Mouse (Mus musculus): Measurements from ENCODE around the gene Gstm4. TPM values are rescaled to one million over a fixed set of nuclear protein-coding genes. Genes with fewer than 3 reads are reported as not detected.

Gstm4 gene
- 4.8 and 8.3 TPM in 2 replicates for polyA plus RNA-seq (2011; ENCODE audit: insufficient read depth, insufficient read length, low replicate concordance, missing spikeins)

- Histone ChIP-seq H3K4me3 (replicated peaks; ENCODE audit: control insufficient read depth, low read depth, low read length) (peak within 1 kb of the TSS; percentile 72), H3K27ac (ENCODE audit: control insufficient read depth, insufficient read depth, low read depth, low read length, poor library complexity) (peak within 1 kb of the TSS; percentile 58), H3K4me1 (ENCODE audit: control insufficient read depth, insufficient read depth, low read length) (peaks cover 4% of the 10 kb centered on the region; the same call in 1 of the 2 replicates)
- peak; percentile 66; the same call in 1 of the 2 replicates for TF ChIP-seq POLR2A (IDR thresholded peaks at IDR 0.05; ENCODE audit: borderline replicate concordance, control insufficient read depth, low read depth, low read length)
- no peak; the same call in 1 of the 2 replicates for TF ChIP-seq CTCF (IDR thresholded peaks at IDR 0.05; ENCODE audit: control insufficient read depth, insufficient read depth, low read length)
- 5% methylated on average over 29 of the region's 29 CpGs for WGBS
These were observed at the start of gene Gstm4 for GRCm38 (mm10) chr3:108044394-108045140. Gstm4 (minus strand) TSS chr3:108044894.

- Histone ChIP-seq H3K4me3 (replicated peaks; ENCODE audit: control insufficient read depth, low read depth, low read length) (no peak overlapping the region), H3K4me1 (ENCODE audit: control insufficient read depth, insufficient read depth, low read length) (peaks cover 8% of the 10 kb centered on the region; the same call in 1 of the 2 replicates), H3K27ac (ENCODE audit: control insufficient read depth, insufficient read depth, low read depth, low read length, poor library complexity) (no peak overlapping the region)
- TF ChIP-seq POLR2A (IDR thresholded peaks at IDR 0.05; ENCODE audit: borderline replicate concordance, control insufficient read depth, low read depth, low read length) (no peak), CTCF (IDR thresholded peaks at IDR 0.05; ENCODE audit: control insufficient read depth, insufficient read depth, low read length) (no peak)
- 79% methylated on average over 1 of the region's 1 CpGs for WGBS
These were observed 49.5 kb upstream of the Gstm4 start for GRCm38 (mm10) chr3:108094146-108094545.

GRCm38 (mm10) chr3:108093306-108093705, 48.6 kb upstream of the Gstm4 start:
- no peak overlapping the region for H3K4me3 ChIP-seq (replicated peaks; ENCODE audit: control insufficient read depth, low read depth, low read length)
- peak overlapping the region; percentile 4; the same call in 1 of the 2 replicates for H3K27ac ChIP-seq (ENCODE audit: control insufficient read depth, insufficient read depth, low read depth, low read length, poor library complexity)
- TF ChIP-seq POLR2A (IDR thresholded peaks at IDR 0.05; ENCODE audit: borderline replicate concordance, control insufficient read depth, low read depth, low read length), result no peak
- TF ChIP-seq CTCF (IDR thresholded peaks at IDR 0.05; ENCODE audit: control insufficient read depth, insufficient read depth, low read length), result no peak
- 26% methylated on average over 6 of the region's 6 CpGs for WGBS
- peaks cover 8% of the 10 kb centered on the region; the same call in 1 of the 2 replicates for H3K4me1 ChIP-seq (ENCODE audit: control insufficient read depth, insufficient read depth, low read length)

GRCm38 (mm10) chr3:108092536-108093115, 47.9 kb upstream of the Gstm4 start, which contains the start of gene Gnat2:
Gnat2 (plus strand) TSS chr3:108092789.
- TF ChIP-seq CTCF (IDR thresholded peaks at IDR 0.05; ENCODE audit: control insufficient read depth, insufficient read depth, low read length) (no peak), POLR2A (IDR thresholded peaks at IDR 0.05; ENCODE audit: borderline replicate concordance, control insufficient read depth, low read depth, low read length) (no peak)
- Histone ChIP-seq H3K4me1 (ENCODE audit: control insufficient read depth, insufficient read depth, low read length) (peaks cover 7% of the 10 kb centered on the region; the same call in 1 of the 2 replicates), H3K27ac (ENCODE audit: control insufficient read depth, insufficient read depth, low read depth, low read length, poor library complexity) (peak within 1 kb of the TSS; percentile 4; the same call in 1 of the 2 replicates), H3K4me3 (replicated peaks; ENCODE audit: control insufficient read depth, low read depth, low read length) (no peak within 1 kb of the TSS)
- WGBS, result 90% methylated on average over 15 of the region's 15 CpGs

GRCm38 (mm10) chr3:108092030-108092429, 47.3 kb upstream of the Gstm4 start:
- TF ChIP-seq CTCF (IDR thresholded peaks at IDR 0.05; ENCODE audit: control insufficient read depth, insufficient read depth, low read length) (no peak), POLR2A (IDR thresholded peaks at IDR 0.05; ENCODE audit: borderline replicate concordance, control insufficient read depth, low read depth, low read length) (no peak)
- 72% methylated on average over 6 of the region's 6 CpGs for WGBS
- Histone ChIP-seq H3K4me1 (ENCODE audit: control insufficient read depth, insufficient read depth, low read length) (peaks cover 7% of the 10 kb centered on the region; the same call in 1 of the 2 replicates), H3K27ac (ENCODE audit: control insufficient read depth, insufficient read depth, low read depth, low read length, poor library complexity) (no peak overlapping the region), H3K4me3 (replicated peaks; ENCODE audit: control insufficient read depth, low read depth, low read length) (no peak overlapping the region)

- no peak overlapping the region for H3K4me3 ChIP-seq (replicated peaks; ENCODE audit: control insufficient read depth, low read depth, low read length)
- 89% methylated on average over 2 of the region's 2 CpGs for WGBS
- peaks cover 7% of the 10 kb centered on the region; the same call in 1 of the 2 replicates for H3K4me1 ChIP-seq (ENCODE audit: control insufficient read depth, insufficient read depth, low read length)
- no peak overlapping the region for H3K27ac ChIP-seq (ENCODE audit: control insufficient read depth, insufficient read depth, low read depth, low read length, poor library complexity)
- no peak for TF ChIP-seq POLR2A (IDR thresholded peaks at IDR 0.05; ENCODE audit: borderline replicate concordance, control insufficient read depth, low read depth, low read length)
- TF ChIP-seq CTCF (IDR thresholded peaks at IDR 0.05; ENCODE audit: control insufficient read depth, insufficient read depth, low read length), result no peak
These were observed 45.9 kb upstream of the Gstm4 start for GRCm38 (mm10) chr3:108090561-108090960.

- Histone ChIP-seq H3K27ac (ENCODE audit: control insufficient read depth, insufficient read depth, low read depth, low read length, poor library complexity) (no peak overlapping the region), H3K4me3 (replicated peaks; ENCODE audit: control insufficient read depth, low read depth, low read length) (no peak overlapping the region), H3K4me1 (ENCODE audit: control insufficient read depth, insufficient read depth, low read length) (peaks cover 5% of the 10 kb centered on the region; the same call in 1 of the 2 replicates)
- TF ChIP-seq CTCF (IDR thresholded peaks at IDR 0.05; ENCODE audit: control insufficient read depth, insufficient read depth, low read length), result no peak
- TF ChIP-seq POLR2A (IDR thresholded peaks at IDR 0.05; ENCODE audit: borderline replicate concordance, control insufficient read depth, low read depth, low read length), result no peak
- WGBS, result 77% methylated on average over 2 of the region's 2 CpGs
These were observed 45.2 kb upstream of the Gstm4 start for GRCm38 (mm10) chr3:108089916-108090315.

- Histone ChIP-seq H3K4me3 (replicated peaks; ENCODE audit: control insufficient read depth, low read depth, low read length) (no peak overlapping the region), H3K4me1 (ENCODE audit: control insufficient read depth, insufficient read depth, low read length) (peaks cover 10% of the 10 kb centered on the region; the same call in 1 of the 2 replicates), H3K27ac (ENCODE audit: control insufficient read depth, insufficient read depth, low read depth, low read length, poor library complexity) (no peak overlapping the region)
- 61% methylated on average over 5 of the region's 5 CpGs for WGBS
- TF ChIP-seq CTCF (IDR thresholded peaks at IDR 0.05; ENCODE audit: control insufficient read depth, insufficient read depth, low read length) (no peak), POLR2A (IDR thresholded peaks at IDR 0.05; ENCODE audit: borderline replicate concordance, control insufficient read depth, low read depth, low read length) (no peak)
These were observed 44.2 kb upstream of the Gstm4 start for GRCm38 (mm10) chr3:108088842-108089380.
